Mouse (Mus musculus): ENCODE measurements around the gene Nploc4. TPM values are rescaled to one million over a fixed set of nuclear protein-coding genes. Genes with fewer than 3 reads are reported as not detected.

Gene Nploc4
- total and polyA plus RNA-seq, 2 experiments from 2014 or later, result 28.3 to 65.8 TPM

- TF ChIP-seq CTCF (IDR thresholded peaks at IDR 0.05; ENCODE audit: low read depth), result no peak
- H3K4me2 ChIP-seq (ENCODE audit: low read depth, low read length), result no peak overlapping the region
- no peaks in the 10 kb centered on the region for H3K9me3 ChIP-seq (ENCODE audit: low read length)
- H3K27ac ChIP-seq, result no peak overlapping the region
- 91% methylated on average over 4 of the region's 4 CpGs for WGBS
- DNase-seq (ENCODE audit: low spot score) (no peak), ATAC-seq (no peak)
- H3K27me3 ChIP-seq (ENCODE audit: insufficient read depth, low read length), result no peaks in the 10 kb centered on the region
- no peak overlapping the region for H3K4me3 ChIP-seq (ENCODE audit: low read length)
- H3K36me3 ChIP-seq (ENCODE audit: insufficient read depth, low read length), result peaks cover 59% of the 10 kb centered on the region
- peaks cover 10% of the 10 kb centered on the region; the same call in 1 of the 2 replicates for H3K4me1 ChIP-seq (ENCODE audit: insufficient read depth, low read length)
- H3K9ac ChIP-seq (replicated peaks; ENCODE audit: low read length), result no peak overlapping the region
Observed at GRCm38 (mm10) chr11:120381157-120381556, 56.4 kb downstream of the Nploc4 start.

GRCm38 (mm10) chr11:120380271-120380670, 57.2 kb downstream of the Nploc4 start:
- Histone ChIP-seq H3K9me3 (ENCODE audit: low read length) (no peaks in the 10 kb centered on the region), H3K27me3 (ENCODE audit: insufficient read depth, low read length) (no peaks in the 10 kb centered on the region), H3K4me2 (ENCODE audit: low read depth, low read length) (no peak overlapping the region), H3K27ac (no peak overlapping the region), H3K9ac (replicated peaks; ENCODE audit: low read length) (no peak overlapping the region), H3K36me3 (ENCODE audit: insufficient read depth, low read length) (peaks cover 61% of the 10 kb centered on the region), H3K4me3 (ENCODE audit: low read length) (no peak overlapping the region), H3K4me1 (ENCODE audit: insufficient read depth, low read length) (peaks cover 10% of the 10 kb centered on the region; the same call in 1 of the 2 replicates)
- 93% methylated on average over 3 of the region's 3 CpGs for WGBS
- no peak for ATAC-seq
- TF ChIP-seq CTCF (IDR thresholded peaks at IDR 0.05; ENCODE audit: low read depth), result no peak
- DNase-seq (ENCODE audit: low spot score), result no peak

GRCm38 (mm10) chr11:120378611-120379540, 58.6 kb downstream of the Nploc4 start, which contains the start of gene Faap100:
Gene Faap100, minus strand, starts transcription at chr11:120378764.
- H3K9ac ChIP-seq (replicated peaks; ENCODE audit: low read length), result peak within 1 kb of the TSS; percentile 82
- 9% methylated on average over 54 of the region's 54 CpGs for WGBS
- H3K4me1 ChIP-seq (ENCODE audit: insufficient read depth, low read length), result peaks cover 10% of the 10 kb centered on the region; the same call in 1 of the 2 replicates
- H3K4me2 ChIP-seq (ENCODE audit: low read depth, low read length), result peak within 1 kb of the TSS; percentile 95
- peak within 1 kb of the TSS; percentile 82 for H3K27ac ChIP-seq
- no peaks in the 10 kb centered on the region for H3K9me3 ChIP-seq (ENCODE audit: low read length)
- peaks cover 59% of the 10 kb centered on the region for H3K36me3 ChIP-seq (ENCODE audit: insufficient read depth, low read length)
- DNase-seq (ENCODE audit: low spot score) (peak; percentile 97), ATAC-seq (peak; percentile 91)
- peak; percentile 70 for TF ChIP-seq CTCF (IDR thresholded peaks at IDR 0.05; ENCODE audit: low read depth)
- peak within 1 kb of the TSS; percentile 78 for H3K4me3 ChIP-seq (ENCODE audit: low read length)
- H3K27me3 ChIP-seq (ENCODE audit: insufficient read depth, low read length), result no peaks in the 10 kb centered on the region

- peaks cover 59% of the 10 kb centered on the region for H3K36me3 ChIP-seq (ENCODE audit: insufficient read depth, low read length)
- TF ChIP-seq CTCF (IDR thresholded peaks at IDR 0.05; ENCODE audit: low read depth), result no peak
- peak; percentile 68 for DNase-seq (ENCODE audit: low spot score)
Observed at GRCm38 (mm10) chr11:120378031-120378610, 59.4 kb downstream of the Nploc4 start.

GRCm38 (mm10) chr11:120377337-120377736, 60.2 kb downstream of the Nploc4 start:
- Histone ChIP-seq H3K36me3 (ENCODE audit: insufficient read depth, low read length) (peaks cover 59% of the 10 kb centered on the region), H3K4me2 (ENCODE audit: low read depth, low read length) (peak overlapping the region; percentile 95), H3K27ac (peak overlapping the region; percentile 82), H3K9ac (replicated peaks; ENCODE audit: low read length) (peak overlapping the region; percentile 82), H3K4me1 (ENCODE audit: insufficient read depth, low read length) (peaks cover 10% of the 10 kb centered on the region; the same call in 1 of the 2 replicates), H3K27me3 (ENCODE audit: insufficient read depth, low read length) (no peaks in the 10 kb centered on the region), H3K9me3 (ENCODE audit: low read length) (no peaks in the 10 kb centered on the region), H3K4me3 (ENCODE audit: low read length) (peak overlapping the region; percentile 78)
- ATAC-seq (no peak), DNase-seq (ENCODE audit: low spot score) (no peak)
- 62% methylated on average over 10 of the region's 10 CpGs for WGBS
- TF ChIP-seq CTCF (IDR thresholded peaks at IDR 0.05; ENCODE audit: low read depth), result no peak

More at GRCm38 (mm10) chr11:120378031-120378610, 59.4 kb downstream of the Nploc4 start:
- H3K4me3 ChIP-seq (ENCODE audit: low read length), result peak overlapping the region; percentile 78
- no peaks in the 10 kb centered on the region for H3K9me3 ChIP-seq (ENCODE audit: low read length)
- peak overlapping the region; percentile 82 for H3K9ac ChIP-seq (replicated peaks; ENCODE audit: low read length)
- H3K27me3 ChIP-seq (ENCODE audit: insufficient read depth, low read length), result no peaks in the 10 kb centered on the region
- H3K27ac ChIP-seq, result peak overlapping the region; percentile 82
- peaks cover 10% of the 10 kb centered on the region; the same call in 1 of the 2 replicates for H3K4me1 ChIP-seq (ENCODE audit: insufficient read depth, low read length)
- 2% methylated on average over 40 of the region's 40 CpGs for WGBS
- H3K4me2 ChIP-seq (ENCODE audit: low read depth, low read length), result peak overlapping the region; percentile 95
- peak; percentile 34 for ATAC-seq

- TF ChIP-seq CTCF (IDR thresholded peaks at IDR 0.05; ENCODE audit: low read depth), result no peak
- H3K36me3 ChIP-seq (ENCODE audit: insufficient read depth, low read length), result peaks cover 59% of the 10 kb centered on the region
- H3K4me3 ChIP-seq (ENCODE audit: low read length), result 0 out of 2 replicates have a peak overlapping the region, but pooled peaks have one; percentile 78
- no peak overlapping the region for H3K27ac ChIP-seq
- H3K4me1 ChIP-seq (ENCODE audit: insufficient read depth, low read length), result peaks cover 10% of the 10 kb centered on the region; the same call in 1 of the 2 replicates
- DNase-seq (ENCODE audit: low spot score) (no peak), ATAC-seq (no peak)
- H3K9ac ChIP-seq (replicated peaks; ENCODE audit: low read length), result peak overlapping the region; percentile 82; the same call in 1 of the 2 replicates
- no peaks in the 10 kb centered on the region for H3K9me3 ChIP-seq (ENCODE audit: low read length)
- WGBS, result 86% methylated on average over 17 of the region's 17 CpGs
- peak overlapping the region; percentile 95 for H3K4me2 ChIP-seq (ENCODE audit: low read depth, low read length)
- H3K27me3 ChIP-seq (ENCODE audit: insufficient read depth, low read length), result no peaks in the 10 kb centered on the region
Observed at GRCm38 (mm10) chr11:120376302-120377160, 61.0 kb downstream of the Nploc4 start.

All from hindbrain, postnatal 0 days (tissue).